Mouse (Mus musculus) right cerebral cortex, postnatal 25 days (tissue): ENCODE measurements around the gene Cd48.
"Not testable (repeated sequence)": the region's sequence is repeated elsewhere in the genome, so short reads cannot be mapped to it uniquely, and the experiment has no call there.

Experiments
- DNase-seq: peaks from one replicate; pipeline ENCODE4 v3.0.0; 2022

The Cd48 gene

GRCm38 (mm10) chr1:171698983-171699382 lies 17.2 kb downstream of the Cd48 start:
- DNase-seq: no peak

- not testable (repeated sequence) for DNase-seq
Measured at GRCm38 (mm10) chr1:171713736-171714135, 31.9 kb downstream of the Cd48 start.

GRCm38 (mm10) chr1:171715434-171715833 lies 33.6 kb downstream of the Cd48 start:
- DNase-seq: no peak

- no peak for DNase-seq
Measured at GRCm38 (mm10) chr1:171716232-171716631, 34.4 kb downstream of the Cd48 start.

- no peak for DNase-seq
Measured at GRCm38 (mm10) chr1:171731195-171731594, 49.4 kb downstream of the Cd48 start.

GRCm38 (mm10) chr1:171734898-171735297 lies 53.1 kb downstream of the Cd48 start:
- DNase-seq: no peak

- no peak for DNase-seq
Measured at GRCm38 (mm10) chr1:171748127-171748969, 66.5 kb downstream of the Cd48 start.
